Mouse (Mus musculus): ENCODE measurements around the gene Gm10681.
"Not testable (repeated sequence)": the region's sequence is repeated elsewhere in the genome, so short reads cannot be mapped to it uniquely, and the experiment has no call there.

The Gm10681 gene

GRCm38 (mm10) chr3:98510414-98510813 lies 78.2 kb downstream of the Gm10681 start, which contains the start of gene Hsd3b4:
Gene Hsd3b4 (minus strand): TSS chr3:98510514.
- DNase-seq (ENCODE audit: low spot score) = not testable (repeated sequence)

- not testable (repeated sequence) for DNase-seq (ENCODE audit: low spot score)
These were observed 81.4 kb downstream of the Gm10681 start for GRCm38 (mm10) chr3:98507229-98507628.
